Mouse (Mus musculus): Measurements from ENCODE around the gene Mt3. TPM values are rescaled to one million over a fixed set of nuclear protein-coding genes. Genes with fewer than 3 reads are reported as not detected.

The Mt3 gene
- polyA plus RNA-seq, 1 experiment = not detected

GRCm38 (mm10) chr8:94187290-94188002 lies 35.0 kb downstream of the Mt3 start:
- Histone ChIP-seq H3ac (ENCODE audit: control insufficient read depth, insufficient read length, low read depth) (no peak overlapping the region), H3K36me3 (ENCODE audit: control insufficient read depth, insufficient read depth) (no peaks in the 10 kb centered on the region), H3K27me3 (ENCODE audit: control insufficient read depth, insufficient read depth, insufficient read length) (no peaks in the 10 kb centered on the region), H3K79me2 (ENCODE audit: control insufficient read depth, insufficient read depth) (no peaks in the 10 kb centered on the region), H3K79me3 (ENCODE audit: low read depth) (no peaks in the 10 kb centered on the region), H3K4me3 (ENCODE audit: insufficient read depth, poor library complexity, severe bottlenecking) (no peak overlapping the region)
- TF ChIP-seq FOSL1 (IDR thresholded peaks at IDR 0.05; ENCODE audit: insufficient read depth, low read length, poor library complexity, severe bottlenecking) (no peak), CEBPB (IDR thresholded peaks at IDR 0.05; ENCODE audit: low read depth) (no peak), MAX (IDR thresholded peaks at IDR 0.05) (no peak), MYOD1 (IDR thresholded peaks at IDR 0.05; ENCODE audit: control insufficient read depth, insufficient read length, low read depth) (no peak), CTCF (IDR thresholded peaks at IDR 0.05; ENCODE audit: control insufficient read depth, insufficient read depth, insufficient read length) (no peak), USF1 (IDR thresholded peaks at IDR 0.05; ENCODE audit: low read depth) (no peak), MYOG (IDR thresholded peaks at IDR 0.05; ENCODE audit: control insufficient read depth, extremely low read depth, insufficient read length) (no peak)

- Histone ChIP-seq H3ac (ENCODE audit: control insufficient read depth, insufficient read length, low read depth) (no peak overlapping the region), H3K79me2 (ENCODE audit: control insufficient read depth, insufficient read depth) (no peaks in the 10 kb centered on the region), H3K4me3 (ENCODE audit: insufficient read depth, poor library complexity, severe bottlenecking) (no peak overlapping the region), H3K27me3 (ENCODE audit: control insufficient read depth, insufficient read depth, insufficient read length) (no peaks in the 10 kb centered on the region), H3K79me3 (ENCODE audit: low read depth) (no peaks in the 10 kb centered on the region), H3K36me3 (ENCODE audit: control insufficient read depth, insufficient read depth) (no peaks in the 10 kb centered on the region)
- no peak for TF ChIP-seq MAX (IDR thresholded peaks at IDR 0.05)
- TF ChIP-seq MYOG (IDR thresholded peaks at IDR 0.05; ENCODE audit: control insufficient read depth, extremely low read depth, insufficient read length) = no peak
- no peak for TF ChIP-seq MYOD1 (IDR thresholded peaks at IDR 0.05; ENCODE audit: control insufficient read depth, insufficient read length, low read depth)
- TF ChIP-seq CEBPB (IDR thresholded peaks at IDR 0.05; ENCODE audit: low read depth) = no peak
- TF ChIP-seq FOSL1 (IDR thresholded peaks at IDR 0.05; ENCODE audit: insufficient read depth, low read length, poor library complexity, severe bottlenecking) = no peak
- TF ChIP-seq USF1 (IDR thresholded peaks at IDR 0.05; ENCODE audit: low read depth) = no peak
- no peak for TF ChIP-seq CTCF (IDR thresholded peaks at IDR 0.05; ENCODE audit: control insufficient read depth, insufficient read depth, insufficient read length)
Observed at GRCm38 (mm10) chr8:94189275-94190031, 37.0 kb downstream of the Mt3 start.

- H3K79me3 ChIP-seq (ENCODE audit: low read depth) = no peaks in the 10 kb centered on the region
- no peaks in the 10 kb centered on the region for H3K36me3 ChIP-seq (ENCODE audit: control insufficient read depth, insufficient read depth)
- H3ac ChIP-seq (ENCODE audit: control insufficient read depth, insufficient read length, low read depth) = no peak overlapping the region
- no peak for TF ChIP-seq MYOG (IDR thresholded peaks at IDR 0.05; ENCODE audit: control insufficient read depth, extremely low read depth, insufficient read length)
- no peak for TF ChIP-seq MAX (IDR thresholded peaks at IDR 0.05)
- no peak for TF ChIP-seq CEBPB (IDR thresholded peaks at IDR 0.05; ENCODE audit: low read depth)
- TF ChIP-seq FOSL1 (IDR thresholded peaks at IDR 0.05; ENCODE audit: insufficient read depth, low read length, poor library complexity, severe bottlenecking) = no peak
- no peak for TF ChIP-seq USF1 (IDR thresholded peaks at IDR 0.05; ENCODE audit: low read depth)
- TF ChIP-seq CTCF (IDR thresholded peaks at IDR 0.05; ENCODE audit: control insufficient read depth, insufficient read depth, insufficient read length) = no peak
- TF ChIP-seq MYOD1 (IDR thresholded peaks at IDR 0.05; ENCODE audit: control insufficient read depth, insufficient read length, low read depth) = no peak
- H3K4me3 ChIP-seq (ENCODE audit: insufficient read depth, poor library complexity, severe bottlenecking) = no peak overlapping the region
- no peaks in the 10 kb centered on the region for H3K79me2 ChIP-seq (ENCODE audit: control insufficient read depth, insufficient read depth)
- no peaks in the 10 kb centered on the region for H3K27me3 ChIP-seq (ENCODE audit: control insufficient read depth, insufficient read depth, insufficient read length)
Observed at GRCm38 (mm10) chr8:94191101-94191691, 38.8 kb downstream of the Mt3 start.

GRCm38 (mm10) chr8:94192926-94193325 lies 40.5 kb downstream of the Mt3 start:
- H3K79me3 ChIP-seq (ENCODE audit: low read depth) = no peaks in the 10 kb centered on the region
- TF ChIP-seq MAX (IDR thresholded peaks at IDR 0.05) (no peak), USF1 (IDR thresholded peaks at IDR 0.05; ENCODE audit: low read depth) (no peak), CEBPB (IDR thresholded peaks at IDR 0.05; ENCODE audit: low read depth) (no peak), CTCF (IDR thresholded peaks at IDR 0.05; ENCODE audit: control insufficient read depth, insufficient read depth, insufficient read length) (no peak), FOSL1 (IDR thresholded peaks at IDR 0.05; ENCODE audit: insufficient read depth, low read length, poor library complexity, severe bottlenecking) (no peak), MYOD1 (IDR thresholded peaks at IDR 0.05; ENCODE audit: control insufficient read depth, insufficient read length, low read depth) (no peak), MYOG (IDR thresholded peaks at IDR 0.05; ENCODE audit: control insufficient read depth, extremely low read depth, insufficient read length) (no peak)
- H3K27me3 ChIP-seq (ENCODE audit: control insufficient read depth, insufficient read depth, insufficient read length) = no peaks in the 10 kb centered on the region
- no peak overlapping the region for H3K4me3 ChIP-seq (ENCODE audit: insufficient read depth, poor library complexity, severe bottlenecking)
- H3K79me2 ChIP-seq (ENCODE audit: control insufficient read depth, insufficient read depth) = no peaks in the 10 kb centered on the region
- H3ac ChIP-seq (ENCODE audit: control insufficient read depth, insufficient read length, low read depth) = no peak overlapping the region
- H3K36me3 ChIP-seq (ENCODE audit: control insufficient read depth, insufficient read depth) = no peaks in the 10 kb centered on the region

- H3K79me2 ChIP-seq (ENCODE audit: control insufficient read depth, insufficient read depth) = no peaks in the 10 kb centered on the region
- no peaks in the 10 kb centered on the region for H3K79me3 ChIP-seq (ENCODE audit: low read depth)
- no peaks in the 10 kb centered on the region for H3K36me3 ChIP-seq (ENCODE audit: control insufficient read depth, insufficient read depth)
- H3K27me3 ChIP-seq (ENCODE audit: control insufficient read depth, insufficient read depth, insufficient read length) = no peaks in the 10 kb centered on the region
- H3K4me3 ChIP-seq (ENCODE audit: insufficient read depth, poor library complexity, severe bottlenecking) = no peak overlapping the region
- TF ChIP-seq FOSL1 (IDR thresholded peaks at IDR 0.05; ENCODE audit: insufficient read depth, low read length, poor library complexity, severe bottlenecking) (no peak), CEBPB (IDR thresholded peaks at IDR 0.05; ENCODE audit: low read depth) (peak; percentile 64)
- no peak overlapping the region for H3ac ChIP-seq (ENCODE audit: control insufficient read depth, insufficient read length, low read depth)
Observed at GRCm38 (mm10) chr8:94194591-94195223, 42.3 kb downstream of the Mt3 start.
